Mouse (Mus musculus) adrenal gland, adult 8-10 months (tissue): ENCODE results near the gene 4933402N22Rik. TPM values are rescaled to one million over a fixed set of nuclear protein-coding genes. Genes with fewer than 3 reads are reported as not detected.
"Not testable (repeated sequence)": the region's sequence is repeated elsewhere in the genome, so short reads cannot be mapped to it uniquely, and the experiment has no call there.

Experiments
- DNase-seq: peaks from one replicate; pipeline ENCODE4 v3.0.0; 2022
- total RNA-seq, 4 experiments: library from RNA; stranded (reverse); gene quantifications; 2 replicates each; pipeline ENCODE4 v1.2.4; 2022

4933402N22Rik gene
- total RNA-seq, result not detected

GRCm38 (mm10) chr5:11917743-11918142 lies at the start of gene 4933402N22Rik:
Gene 4933402N22Rik (plus strand): TSS chr5:11918043.
- not testable (repeated sequence) for DNase-seq

GRCm38 (mm10) chr5:11923790-11924189 lies 5.9 kb downstream of the 4933402N22Rik start:
- not testable (repeated sequence) for DNase-seq

Other genes with a start within 250 kb of the 4933402N22Rik start
- gene Gm8922, start 236.1 kb upstream of the 4933402N22Rik start, total RNA-seq, result not detected
- not detected for gene Gm8926, start 147.5 kb upstream of the 4933402N22Rik start, total RNA-seq
- not detected for gene Gm6465, start 72.5 kb upstream of the 4933402N22Rik start, total RNA-seq